Mouse (Mus musculus) heart, postnatal 0 days (tissue): ENCODE measurements around the gene Efcab2. TPM values are rescaled to one million over a fixed set of nuclear protein-coding genes. Genes with fewer than 3 reads are reported as not detected.

Source experiments
- ATAC-seq: fragments of 200-750 bp; cut with Nextera tagmentation; 2 replicates; pipeline ENCODE4 v1.8.0; 2017; ENCODE audit warnings: low read depth, moderate number of reproducible peaks, moderate library complexity; ENCODE audit not compliant: insufficient read depth
- DNase-seq: peaks from one replicate; pipeline ENCODE4 v3.0.0-alpha.2; 2016; ENCODE audit warnings: low spot score
- H3K27ac ChIP-seq: fragments of 300-500 bp; sonication (generic); 2 replicates; pipeline ENCODE4 v1.5.1; 2014; ENCODE audit warnings: low read depth, mild to moderate bottlenecking
- H3K27me3 ChIP-seq: fragments of 300-500 bp; sonication (generic); 2 replicates; pipeline ENCODE4 v1.6.1; 2014; ENCODE audit warnings: low read length, mixed read lengths; ENCODE audit not compliant: control insufficient read depth, insufficient read depth
- H3K36me3 ChIP-seq: fragments of 300-500 bp; sonication (generic); replicated peaks from 2 replicates; pipeline ENCODE4 v1.6.1; 2014; ENCODE audit warnings: low read length, mixed read lengths; ENCODE audit not compliant: control insufficient read depth, insufficient read depth
- H3K4me1 ChIP-seq: fragments of 300-500 bp; sonication (generic); 2 replicates; pipeline ENCODE4 v1.6.1; 2014; ENCODE audit warnings: antibody characterized with exemption; ENCODE audit not compliant: control insufficient read depth, insufficient read depth
- H3K4me2 ChIP-seq: fragments of 300-500 bp; sonication (generic); 2 replicates; pipeline ENCODE4 v1.6.1; 2014; ENCODE audit warnings: low read depth, mild to moderate bottlenecking, low read length, moderate library complexity
- H3K4me3 ChIP-seq: fragments of 300-500 bp; sonication (generic); 2 replicates; pipeline ENCODE4 v1.5.1; 2014; ENCODE audit warnings: low read depth, low read length
- H3K9ac ChIP-seq: fragments of 300-500 bp; sonication (generic); replicated peaks from 2 replicates; pipeline ENCODE4 v1.6.1; 2014; ENCODE audit warnings: low read depth, low read length, mixed read lengths
- H3K9me3 ChIP-seq: fragments of 300-500 bp; sonication (generic); replicated peaks from 2 replicates; pipeline ENCODE4 v1.6.1; 2016; ENCODE audit warnings: low read length; ENCODE audit not compliant: control insufficient read depth
- CTCF ChIP-seq: IDR thresholded peaks from 2 replicates; pipeline ENCODE4 v1.5.1; 2016; ENCODE audit warnings: antibody characterized with exemption, control low read depth, low read depth
- EP300 ChIP-seq: IDR thresholded peaks from 2 replicates; pipeline ENCODE4 v1.6.1; 2016; ENCODE audit warnings: antibody characterized with exemption, low read depth
- whole genome bisulfite sequencing: fragments of 180-500 bp; shearing (Covaris S2); extraction: QIAGEN DNeasy Blood & Tissue Kit; methylation state at CpG from one replicate; pipeline ENCODE4 v1.1.7; 2014; 5-methylcytosine and 5-hydroxymethylcytosine counted together
- polyA plus RNA-seq: library from polyadenylated mRNA; unstranded; fragments of >200 nt; fragmentation: Nextera tagmentation; extraction: Ambion mirVana; gene quantifications from 2 replicates; pipeline ENCODE4 v1.2.1, GENCODE M21; 2015
- total RNA-seq: library from RNA; depleted of rRNA; stranded (reverse); fragments of >200 nt; gene quantifications from 2 replicates; pipeline ENCODE4 v1.2.3, GENCODE M21; 2014; ENCODE audit warnings: low replicate concordance

Efcab2 gene
- total and polyA plus RNA-seq, 2 experiments from 2014 or later: 3.4 to 28.5 TPM

- no peak overlapping the region for H3K4me2 ChIP-seq
- no peaks in the 10 kb centered on the region for H3K9me3 ChIP-seq
- H3K9ac ChIP-seq: no peak overlapping the region
- H3K36me3 ChIP-seq: no peaks in the 10 kb centered on the region
- H3K4me1 ChIP-seq: 0 out of 2 replicates have a peak, but pooled peaks cover 4% of the 10 kb centered on the region
- H3K27me3 ChIP-seq: peaks cover 1% of the 10 kb centered on the region; the same call in 1 of the 2 replicates
- no peak overlapping the region for H3K4me3 ChIP-seq
- no peak for DNase-seq
- TF ChIP-seq EP300 (no peak), CTCF (no peak)
- 49% methylated on average over 5 of the region's 5 CpGs for WGBS
- ATAC-seq: no peak
- no peak overlapping the region for H3K27ac ChIP-seq
These were observed 117.3 kb downstream of the Efcab2 start for GRCm38 (mm10) chr1:178523152-178523551.

GRCm38 (mm10) chr1:178527185-178527546 is 121.3 kb downstream of the Efcab2 start:
- H3K27ac ChIP-seq: peak overlapping the region; percentile 13; the same call in 1 of the 2 replicates

GRCm38 (mm10) chr1:178527547-178528361 is 121.9 kb downstream of the Efcab2 start:
- peaks cover 13% of the 10 kb centered on the region; the same call in 1 of the 2 replicates for H3K4me1 ChIP-seq
- H3K9ac ChIP-seq: peak overlapping the region; percentile 68
- peak overlapping the region; percentile 100 for H3K4me2 ChIP-seq
- peak overlapping the region; percentile 83 for H3K27ac ChIP-seq
- under 1% methylated on average over 58 of the region's 59 CpGs for WGBS
- ATAC-seq (peak; percentile 57), DNase-seq (peak; percentile 30)
- H3K4me3 ChIP-seq: peak overlapping the region; percentile 81
- H3K27me3 ChIP-seq: peaks cover 4% of the 10 kb centered on the region; the same call in 1 of the 2 replicates
- no peaks in the 10 kb centered on the region for H3K36me3 ChIP-seq
- H3K9me3 ChIP-seq: no peaks in the 10 kb centered on the region
- TF ChIP-seq CTCF (peak; percentile 32; the same call in 1 of the 2 replicates), EP300 (no peak)

More at GRCm38 (mm10) chr1:178527185-178527546, 121.3 kb downstream of the Efcab2 start:
- peak overlapping the region; percentile 100 for H3K4me2 ChIP-seq
- H3K4me3 ChIP-seq: peak overlapping the region; percentile 81
- no peaks in the 10 kb centered on the region for H3K36me3 ChIP-seq
- H3K4me1 ChIP-seq: peaks cover 16% of the 10 kb centered on the region; the same call in 1 of the 2 replicates
- DNase-seq: peak; percentile 58
- no peak for TF ChIP-seq EP300
- peak; percentile 61 for TF ChIP-seq CTCF
- no peak for ATAC-seq
- no peaks in the 10 kb centered on the region for H3K9me3 ChIP-seq
- under 1% methylated on average over 21 of the region's 21 CpGs for WGBS
- H3K9ac ChIP-seq: no peak overlapping the region
- peaks cover 4% of the 10 kb centered on the region; the same call in 1 of the 2 replicates for H3K27me3 ChIP-seq

GRCm38 (mm10) chr1:178528431-178529351 is 122.8 kb downstream of the Efcab2 start, which contains the start of gene Kif26b:
Gene Kif26b, plus strand, starts transcription at chr1:178529125.
- peak within 1 kb of the TSS; percentile 68 for H3K9ac ChIP-seq
- TF ChIP-seq CTCF (no peak), EP300 (no peak)
- under 1% methylated on average over 91 of the region's 92 CpGs for WGBS

More at GRCm38 (mm10) chr1:178528431-178529351, 122.8 kb downstream of the Efcab2 start, which contains the start of gene Kif26b:
- Histone ChIP-seq H3K4me3 (peak within 1 kb of the TSS; percentile 81), H3K27me3 (peaks cover 4% of the 10 kb centered on the region; the same call in 1 of the 2 replicates), H3K36me3 (no peaks in the 10 kb centered on the region), H3K9me3 (no peaks in the 10 kb centered on the region), H3K4me1 (peaks cover 15% of the 10 kb centered on the region; the same call in 1 of the 2 replicates), H3K4me2 (peak within 1 kb of the TSS; percentile 100), H3K27ac (peak within 1 kb of the TSS; percentile 83)
- DNase-seq (peak; percentile 69), ATAC-seq (peak; percentile 74)
